Mouse (Mus musculus) heart, embryonic 14.5 days (tissue): ENCODE measurements around the gene Gm21958. TPM values are rescaled to one million over a fixed set of nuclear protein-coding genes. Genes with fewer than 3 reads are reported as not detected.

Source experiments
- ATAC-seq: fragments of 200-750 bp; cut with Nextera tagmentation; 2 replicates; pipeline ENCODE4 v1.8.0; 2017; ENCODE audit warnings: low read depth, moderate TSS enrichment; ENCODE audit not compliant: insufficient number of reproducible peaks, insufficient read depth, low FRiP score
- H3K27ac ChIP-seq, 2 experiments: fragments of 200-500 bp in 1 of 2; fragments of 300-500 bp in 1 of 2; sonication (generic) in 1 of 2; replicated peaks in 1 of 2; 2 replicates each; pipeline ENCODE4 v1.5.1; 2012 to 2014; ENCODE audit warnings: low read depth in 2 of 2, low read length in 2 of 2, control low read depth in 1 of 2, mild to moderate bottlenecking in 1 of 2, mixed read lengths in 1 of 2; ENCODE audit not compliant: control insufficient read depth in 1 of 2, insufficient read depth in 1 of 2
- H3K27me3 ChIP-seq: fragments of 300-500 bp; sonication (generic); 2 replicates; pipeline ENCODE4 v1.6.1; 2014; ENCODE audit warnings: mild to moderate bottlenecking, low read length, control low read depth; ENCODE audit not compliant: control insufficient read depth, insufficient read depth
- H3K36me3 ChIP-seq: fragments of 300-500 bp; sonication (generic); 2 replicates; pipeline ENCODE4 v1.6.1; 2014; ENCODE audit warnings: mild to moderate bottlenecking, control low read depth, low read length, mixed read lengths; ENCODE audit not compliant: control insufficient read depth, insufficient read depth
- H3K4me1 ChIP-seq, 2 experiments: fragments of 200-500 bp in 1 of 2; fragments of 300-500 bp in 1 of 2; sonication (generic) in 1 of 2; 2 replicates each; pipeline ENCODE4 v1.6.1; 2012 to 2014; ENCODE audit warnings: low read length in 2 of 2, control low read depth in 1 of 2, mixed read lengths in 1 of 2; ENCODE audit not compliant: control insufficient read depth in 2 of 2, insufficient read depth in 2 of 2
- H3K4me2 ChIP-seq: fragments of 300-500 bp; sonication (generic); 2 replicates; pipeline ENCODE4 v1.6.1; 2014; ENCODE audit warnings: mild to moderate bottlenecking, low read length
- H3K4me3 ChIP-seq, 2 experiments: fragments of 200-500 bp in 1 of 2; fragments of 300-500 bp in 1 of 2; sonication (generic) in 1 of 2; 2 replicates each; pipeline ENCODE4 v1.5.1; 2012 to 2014; ENCODE audit warnings: low read length in 2 of 2, mild to moderate bottlenecking in 2 of 2, control low read depth in 1 of 2, low read depth in 1 of 2, moderate library complexity in 1 of 2; ENCODE audit not compliant: control insufficient read depth in 1 of 2, insufficient read depth in 1 of 2
- H3K9ac ChIP-seq: fragments of 300-500 bp; sonication (generic); 2 replicates; pipeline ENCODE4 v1.6.1; 2014; ENCODE audit warnings: mild to moderate bottlenecking, low read length
- H3K9me3 ChIP-seq: fragments of 300-500 bp; sonication (generic); 2 replicates; pipeline ENCODE4 v1.6.1; 2016; ENCODE audit warnings: low read length, control low read depth; ENCODE audit not compliant: control insufficient read depth
- WGBS: fragments of 180-500 bp; shearing (Covaris S2); extraction: QIAGEN DNeasy Blood & Tissue Kit; methylation state at CpG from one replicate; pipeline ENCODE4 v1.1.7; 2014; 5-methylcytosine and 5-hydroxymethylcytosine counted together
- polyA plus RNA-seq: library from polyadenylated mRNA; unstranded; fragments of >200 nt; fragmentation: Nextera tagmentation; extraction: Ambion mirVana; gene quantifications from 2 replicates; pipeline ENCODE4 v1.2.1, GENCODE M21; 2014

Gene Gm21958
- polyA plus RNA-seq, 1 experiment from 2014 or later, result 1.1 TPM

DNA sequence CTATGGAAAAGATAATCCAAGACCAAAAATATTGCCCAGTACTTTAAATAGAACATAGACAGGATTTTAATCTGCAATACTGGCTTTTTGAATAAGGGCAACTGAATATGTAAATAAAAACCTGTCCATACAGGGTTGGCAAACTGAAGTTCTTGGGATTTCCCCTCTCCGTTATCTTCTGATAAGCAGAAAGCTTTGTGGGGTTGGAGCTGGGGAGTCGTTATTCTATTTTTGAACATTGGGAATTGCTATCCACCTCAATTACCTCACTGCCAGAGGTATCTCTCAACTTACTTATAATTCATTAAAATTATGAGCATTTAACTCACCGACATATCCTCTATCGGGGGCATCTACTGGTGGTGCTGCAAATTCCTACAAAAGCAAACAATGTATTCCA, 18.2 kb upstream of the Gm21958 start:
- no peak overlapping the region for H3K4me2 ChIP-seq
- no peak overlapping the region for H3K4me3 ChIP-seq
- H3K27me3 ChIP-seq, result no peaks in the 10 kb centered on the region
- peaks cover 61% of the 10 kb centered on the region for H3K36me3 ChIP-seq
- H3K4me1 ChIP-seq, result peaks cover 0 to 12% of the 10 kb centered on the region in 2 experiments; a peak in 1 of 4 replicates
- 62% methylated on average over 4 of the region's 4 CpGs for WGBS
- no peak overlapping the region for H3K27ac ChIP-seq
- ATAC-seq, result no peak
- no peaks in the 10 kb centered on the region for H3K9me3 ChIP-seq
- H3K9ac ChIP-seq, result no peak overlapping the region

GRCm38 (mm10) chr3:54731626-54732150, 17.5 kb upstream of the Gm21958 start:
- ATAC-seq, result no peak
- Histone ChIP-seq H3K4me1 (peaks cover 0 to 12% of the 10 kb centered on the region in 2 experiments; a peak in 1 of 4 replicates), H3K36me3 (peaks cover 68% of the 10 kb centered on the region), H3K27ac (no peak overlapping the region), H3K4me2 (no peak overlapping the region), H3K27me3 (no peaks in the 10 kb centered on the region), H3K4me3 (no peak overlapping the region), H3K9me3 (no peaks in the 10 kb centered on the region), H3K9ac (no peak overlapping the region)
- 89% methylated on average over 8 of the region's 8 CpGs for WGBS

- Histone ChIP-seq H3K4me1 (peaks cover 0 to 6% of the 10 kb centered on the region in 2 experiments; a peak in 1 of 4 replicates), H3K4me2 (no peak overlapping the region), H3K9me3 (no peaks in the 10 kb centered on the region), H3K36me3 (peaks cover 89% of the 10 kb centered on the region), H3K9ac (no peak overlapping the region), H3K27me3 (no peaks in the 10 kb centered on the region), H3K27ac (no peak overlapping the region), H3K4me3 (no peak overlapping the region)
- 90% methylated on average over 6 of the region's 6 CpGs for WGBS
- no peak for ATAC-seq
These were observed 13.9 kb upstream of the Gm21958 start for GRCm38 (mm10) chr3:54728100-54728499.

DNA sequence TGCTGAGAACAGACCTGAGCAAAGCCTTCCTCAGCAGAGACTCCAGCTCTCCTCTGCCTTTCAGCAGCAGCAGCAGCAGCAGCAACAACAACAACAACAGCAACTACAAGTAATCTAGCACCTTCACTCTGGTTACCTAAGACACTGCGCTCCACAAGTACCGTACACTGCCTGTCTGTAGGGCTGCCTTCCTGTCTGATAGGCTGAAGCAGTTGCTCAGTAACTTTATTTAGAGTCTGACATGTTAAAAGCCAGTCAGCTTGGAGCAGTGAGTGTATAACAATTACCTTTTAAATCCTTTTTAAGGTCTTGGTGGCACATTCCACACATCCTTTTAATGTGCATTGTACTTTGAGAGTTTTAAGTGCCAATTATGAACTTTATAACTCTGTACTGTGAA, 13.4 kb upstream of the Gm21958 start:
- H3K27me3 ChIP-seq, result no peaks in the 10 kb centered on the region
- H3K36me3 ChIP-seq, result peaks cover 89% of the 10 kb centered on the region
- H3K9me3 ChIP-seq, result no peaks in the 10 kb centered on the region
- H3K9ac ChIP-seq, result no peak overlapping the region
- H3K4me1 ChIP-seq, result peaks cover 0 to 3% of the 10 kb centered on the region in 2 experiments; a peak in 1 of 4 replicates
- ATAC-seq, result no peak
- no peak overlapping the region for H3K4me2 ChIP-seq
- 91% methylated on average over 2 of the region's 2 CpGs for WGBS
- no peak overlapping the region for H3K4me3 ChIP-seq
- H3K27ac ChIP-seq, result no peak overlapping the region

GRCm38 (mm10) chr3:54725344-54725743, 11.2 kb upstream of the Gm21958 start:
- H3K27me3 ChIP-seq, result no peaks in the 10 kb centered on the region
- no peaks in the 10 kb centered on the region for H3K9me3 ChIP-seq
- ATAC-seq, result no peak
- H3K36me3 ChIP-seq, result peaks cover 89% of the 10 kb centered on the region
- no peaks in the 10 kb centered on the region for H3K4me1 ChIP-seq
- no peak overlapping the region for H3K9ac ChIP-seq
- H3K4me2 ChIP-seq, result no peak overlapping the region
- WGBS, result 75% methylated on average over 2 of the region's 2 CpGs
- H3K4me3 ChIP-seq, result no peak overlapping the region
- H3K27ac ChIP-seq, result no peak overlapping the region

DNA sequence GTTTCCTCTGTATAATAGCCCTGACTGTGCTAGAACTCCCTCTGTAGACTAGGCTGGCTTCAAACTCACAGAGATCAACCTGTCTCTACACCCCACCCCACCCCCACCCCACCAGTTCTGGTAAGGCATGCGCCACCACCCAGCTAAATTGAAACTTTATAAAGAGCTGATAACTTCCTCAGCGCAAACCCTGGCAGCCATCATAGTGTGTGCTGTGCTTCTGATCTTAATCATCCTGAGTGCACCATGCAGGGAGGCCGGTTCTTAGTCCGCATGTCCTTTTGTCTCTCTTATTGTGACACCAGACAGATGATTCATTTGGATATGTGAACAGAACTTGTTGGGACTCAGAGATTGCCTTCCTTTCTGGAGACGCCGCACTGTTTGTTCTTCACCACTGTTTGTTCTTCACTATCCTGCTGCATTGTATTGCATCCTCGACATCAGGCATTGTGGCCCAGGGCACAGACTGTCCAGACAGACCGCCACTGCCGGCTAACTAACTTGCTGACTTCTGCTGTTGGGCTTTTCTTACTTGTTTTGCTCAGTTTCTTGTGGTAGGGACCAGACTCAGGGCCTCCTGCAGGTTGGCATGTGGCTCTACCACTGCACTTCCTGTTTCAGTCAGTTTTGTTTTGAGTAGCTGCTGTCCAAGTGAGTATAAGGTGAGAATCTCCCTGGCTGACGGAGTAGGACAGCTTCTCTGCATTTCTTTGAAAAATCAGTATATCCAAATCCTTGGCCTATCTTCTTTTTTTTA, 9.8 kb upstream of the Gm21958 start:
- Histone ChIP-seq H3K9ac (no peak overlapping the region), H3K9me3 (no peaks in the 10 kb centered on the region), H3K27me3 (no peaks in the 10 kb centered on the region), H3K4me1 (no peaks in the 10 kb centered on the region), H3K4me2 (no peak overlapping the region), H3K27ac (no peak overlapping the region), H3K4me3 (no peak overlapping the region), H3K36me3 (peaks cover 85% of the 10 kb centered on the region)
- 88% methylated on average over 10 of the region's 10 CpGs for WGBS
- ATAC-seq, result no peak

DNA sequence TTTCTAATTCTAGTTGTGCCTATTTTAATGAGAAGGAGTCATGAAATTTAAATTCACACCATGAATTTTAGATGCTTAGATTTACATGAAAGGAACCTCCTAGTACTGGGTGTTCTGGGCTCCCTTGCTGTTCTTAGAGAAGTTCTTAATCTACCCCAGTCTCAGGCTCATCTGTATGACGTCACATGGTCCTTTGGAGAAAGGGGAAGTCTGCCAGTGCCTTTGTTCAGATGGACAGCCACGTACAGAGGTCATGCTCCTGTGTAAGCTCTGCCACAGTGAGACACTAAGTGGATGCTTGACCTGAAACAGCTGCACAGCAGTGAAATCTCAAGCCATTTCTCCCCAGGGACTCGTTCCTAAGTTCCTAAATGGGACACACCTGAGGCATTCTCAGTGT, 4.8 kb upstream of the Gm21958 start:
- Histone ChIP-seq H3K9ac (no peak overlapping the region), H3K36me3 (peaks cover 94% of the 10 kb centered on the region), H3K4me2 (no peak overlapping the region), H3K4me1 (no peaks in the 10 kb centered on the region), H3K4me3 (no peak overlapping the region), H3K9me3 (no peaks in the 10 kb centered on the region), H3K27me3 (no peaks in the 10 kb centered on the region), H3K27ac (no peak overlapping the region)
- 75% methylated on average over 3 of the region's 3 CpGs for WGBS
- no peak; the same call in 1 of the 2 replicates for ATAC-seq
